Mouse (Mus musculus): ENCODE measurements at regions not wholly inside any gene's neighbourhood (a gene's known extent, or its start where the extent isn't known, plus 50 kb on each side); places are given as distances from the start of the nearest gene placed in this dataset.
A peak's percentile ranks its signal among the peaks of the same experiment; 100 is the strongest.

- 62% methylated on average over 4 of the region's 4 CpGs for WGBS
Measured at GRCm38 (mm10) chr10:50241645-50242044, 350.8 kb upstream of the Ascc3 start.

GRCm38 (mm10) chr10:50203587-50203986, 388.9 kb upstream of the Ascc3 start:
- 49% methylated on average over 2 of the region's 2 CpGs for WGBS

More at GRCm38 (mm10) chr10:50241645-50242044, 350.8 kb upstream of the Ascc3 start:
- Histone ChIP-seq H3K9me3 (replicated peaks; ENCODE audit: low read length) (no peaks in the 10 kb centered on the region), H3K4me3 (replicated peaks; ENCODE audit: low read depth, low read length) (no peak overlapping the region), H3K27me3 (ENCODE audit: insufficient read depth, low read length) (no peaks in the 10 kb centered on the region), H3K9ac (ENCODE audit: low read depth, low read length) (no peak overlapping the region), H3K27ac (no peak overlapping the region), H3K36me3 (ENCODE audit: insufficient read depth, low read length) (no peaks in the 10 kb centered on the region), H3K4me2 (ENCODE audit: low read length) (no peak overlapping the region), H3K4me1 (replicated peaks; ENCODE audit: insufficient read depth, low read length) (no peaks in the 10 kb centered on the region)
- ATAC-seq (replicated peaks; ENCODE audit: low FRiP score, low read depth): no peak
- no peak for DNase-seq (ENCODE audit: low spot score)
- no peak for TF ChIP-seq CTCF (IDR thresholded peaks at IDR 0.05; ENCODE audit: low read depth)

GRCm38 (mm10) chr10:50201691-50202090, 390.8 kb upstream of the Ascc3 start:
- H3K27ac ChIP-seq: no peak overlapping the region
- H3K4me3 ChIP-seq (replicated peaks; ENCODE audit: low read depth, low read length): no peak overlapping the region
- H3K4me2 ChIP-seq (ENCODE audit: low read length): no peak overlapping the region
- H3K4me1 ChIP-seq (replicated peaks; ENCODE audit: insufficient read depth, low read length): no peaks in the 10 kb centered on the region
- no peaks in the 10 kb centered on the region for H3K36me3 ChIP-seq (ENCODE audit: insufficient read depth, low read length)
- ATAC-seq (replicated peaks; ENCODE audit: low FRiP score, low read depth) (no peak), DNase-seq (ENCODE audit: low spot score) (no peak)
- H3K9me3 ChIP-seq (replicated peaks; ENCODE audit: low read length): no peaks in the 10 kb centered on the region
- H3K9ac ChIP-seq (ENCODE audit: low read depth, low read length): no peak overlapping the region
- 59% methylated on average over 2 of the region's 2 CpGs for WGBS
- TF ChIP-seq CTCF (IDR thresholded peaks at IDR 0.05; ENCODE audit: low read depth): no peak
- no peaks in the 10 kb centered on the region for H3K27me3 ChIP-seq (ENCODE audit: insufficient read depth, low read length)

More at GRCm38 (mm10) chr10:50203587-50203986, 388.9 kb upstream of the Ascc3 start:
- Histone ChIP-seq H3K9me3 (replicated peaks; ENCODE audit: low read length) (no peaks in the 10 kb centered on the region), H3K27me3 (ENCODE audit: insufficient read depth, low read length) (no peaks in the 10 kb centered on the region), H3K27ac (no peak overlapping the region), H3K4me2 (ENCODE audit: low read length) (no peak overlapping the region), H3K36me3 (ENCODE audit: insufficient read depth, low read length) (no peaks in the 10 kb centered on the region), H3K4me3 (replicated peaks; ENCODE audit: low read depth, low read length) (no peak overlapping the region), H3K4me1 (replicated peaks; ENCODE audit: insufficient read depth, low read length) (no peaks in the 10 kb centered on the region), H3K9ac (ENCODE audit: low read depth, low read length) (no peak overlapping the region)
- ATAC-seq (replicated peaks; ENCODE audit: low FRiP score, low read depth) (no peak), DNase-seq (ENCODE audit: low spot score) (no peak)
- no peak for TF ChIP-seq CTCF (IDR thresholded peaks at IDR 0.05; ENCODE audit: low read depth)

- peak; percentile 53 for DNase-seq (ENCODE audit: low spot score)
- Histone ChIP-seq H3K27me3 (ENCODE audit: insufficient read depth, low read length) (no peaks in the 10 kb centered on the region), H3K4me3 (replicated peaks; ENCODE audit: low read depth, low read length) (no peak overlapping the region), H3K9ac (ENCODE audit: low read depth, low read length) (no peak overlapping the region), H3K4me2 (ENCODE audit: low read length) (no peak overlapping the region), H3K36me3 (ENCODE audit: insufficient read depth, low read length) (no peaks in the 10 kb centered on the region), H3K4me1 (replicated peaks; ENCODE audit: insufficient read depth, low read length) (no peaks in the 10 kb centered on the region), H3K27ac (no peak overlapping the region), H3K9me3 (replicated peaks; ENCODE audit: low read length) (no peaks in the 10 kb centered on the region)
- peak; percentile 71; the same call in 1 of the 2 replicates for ATAC-seq (replicated peaks; ENCODE audit: low FRiP score, low read depth)
- peak; percentile 67 for TF ChIP-seq CTCF (IDR thresholded peaks at IDR 0.05; ENCODE audit: low read depth)
Measured at GRCm38 (mm10) chr10:50199857-50200256, 392.6 kb upstream of the Ascc3 start.

- Histone ChIP-seq H3K4me3 (replicated peaks; ENCODE audit: low read depth, low read length) (no peak overlapping the region), H3K27me3 (ENCODE audit: insufficient read depth, low read length) (no peaks in the 10 kb centered on the region), H3K9me3 (replicated peaks; ENCODE audit: low read length) (no peaks in the 10 kb centered on the region), H3K36me3 (ENCODE audit: insufficient read depth, low read length) (no peaks in the 10 kb centered on the region), H3K4me2 (ENCODE audit: low read length) (no peak overlapping the region), H3K4me1 (replicated peaks; ENCODE audit: insufficient read depth, low read length) (no peaks in the 10 kb centered on the region), H3K27ac (no peak overlapping the region), H3K9ac (ENCODE audit: low read depth, low read length) (no peak overlapping the region)
- TF ChIP-seq CTCF (IDR thresholded peaks at IDR 0.05; ENCODE audit: low read depth): no peak
- 50% methylated on average over 5 of the region's 5 CpGs for WGBS
- ATAC-seq (replicated peaks; ENCODE audit: low FRiP score, low read depth): no peak
- DNase-seq (ENCODE audit: low spot score): no peak
Measured at GRCm38 (mm10) chr10:50197897-50198538, 394.5 kb upstream of the Ascc3 start.

- Histone ChIP-seq H3K4me2 (ENCODE audit: low read length) (no peak overlapping the region), H3K4me1 (replicated peaks; ENCODE audit: insufficient read depth, low read length) (no peaks in the 10 kb centered on the region), H3K36me3 (ENCODE audit: insufficient read depth, low read length) (no peaks in the 10 kb centered on the region), H3K27ac (no peak overlapping the region), H3K4me3 (replicated peaks; ENCODE audit: low read depth, low read length) (no peak overlapping the region), H3K27me3 (ENCODE audit: insufficient read depth, low read length) (no peaks in the 10 kb centered on the region), H3K9me3 (replicated peaks; ENCODE audit: low read length) (no peaks in the 10 kb centered on the region), H3K9ac (ENCODE audit: low read depth, low read length) (no peak overlapping the region)
- 77% methylated on average over 4 of the region's 4 CpGs for whole genome bisulfite sequencing
- DNase-seq (ENCODE audit: low spot score) (no peak), ATAC-seq (replicated peaks; ENCODE audit: low FRiP score, low read depth) (no peak)
- TF ChIP-seq CTCF (IDR thresholded peaks at IDR 0.05; ENCODE audit: low read depth): no peak
Measured at GRCm38 (mm10) chr10:50190276-50190675, 401.7 kb upstream of the Grik2 start.

- TF ChIP-seq CTCF (IDR thresholded peaks at IDR 0.05; ENCODE audit: low read depth): no peak
- WGBS: 74% methylated on average over 6 of the region's 6 CpGs
- Histone ChIP-seq H3K4me1 (replicated peaks; ENCODE audit: insufficient read depth, low read length) (no peaks in the 10 kb centered on the region), H3K4me3 (replicated peaks; ENCODE audit: low read depth, low read length) (no peak overlapping the region), H3K9ac (ENCODE audit: low read depth, low read length) (no peak overlapping the region), H3K36me3 (ENCODE audit: insufficient read depth, low read length) (no peaks in the 10 kb centered on the region), H3K9me3 (replicated peaks; ENCODE audit: low read length) (no peaks in the 10 kb centered on the region), H3K4me2 (ENCODE audit: low read length) (no peak overlapping the region), H3K27me3 (ENCODE audit: insufficient read depth, low read length) (no peaks in the 10 kb centered on the region), H3K27ac (no peak overlapping the region)
- ATAC-seq (replicated peaks; ENCODE audit: low FRiP score, low read depth) (no peak), DNase-seq (ENCODE audit: low spot score) (no peak)
Measured at GRCm38 (mm10) chr10:50169116-50169515, 380.6 kb upstream of the Grik2 start.

All from kidney, postnatal 0 days (tissue).